Mouse (Mus musculus) MEL (cell line): Measurements from ENCODE around the gene Nmnat3. TPM values are rescaled to one million over a fixed set of nuclear protein-coding genes. Genes with fewer than 3 reads are reported as not detected.

Experiments
- DNase-seq: peaks from one replicate; pipeline ENCODE4 v3.0.0; 2011; ENCODE audit warnings: low read depth, low spot score
- H3K27ac ChIP-seq: 2 replicates; pipeline ENCODE4 v1.5.1; 2012; ENCODE audit warnings: low read depth, mild to moderate bottlenecking, control low read depth, low read length, moderate library complexity; ENCODE audit not compliant: control insufficient read depth
- H3K27me3 ChIP-seq, 2 experiments: fragments of 150-350 bp in 1 of 2; sonication (generic) in 1 of 2; 2 replicates each; pipeline ENCODE4 v1.6.1; 2012; ENCODE audit warnings: low read length in 2 of 2, mild to moderate bottlenecking in 2 of 2, improper control_type of control experiment in 1 of 2, moderate library complexity in 1 of 2; ENCODE audit not compliant: insufficient read depth in 2 of 2, control insufficient read depth in 1 of 2
- H3K36me3 ChIP-seq, 2 experiments: 2 replicates each; pipeline ENCODE4 v1.6.1; 2012 to 2014; ENCODE audit warnings: low read length in 2 of 2, improper control_type of control experiment in 1 of 2, inconsistent platforms in 1 of 2, mild to moderate bottlenecking in 1 of 2; ENCODE audit not compliant: insufficient read depth in 2 of 2, control insufficient read depth in 1 of 2
- H3K4me1 ChIP-seq, 2 experiments: fragments of 150-350 bp in 1 of 2; sonication (generic) in 1 of 2; 2 replicates each; pipeline ENCODE4 v1.6.1; 2012; ENCODE audit warnings: low read length in 2 of 2, improper control_type of control experiment in 1 of 2, mild to moderate bottlenecking in 1 of 2; ENCODE audit not compliant: insufficient read depth in 2 of 2, control insufficient read depth in 1 of 2
- H3K4me3 ChIP-seq, 2 experiments: fragments of 150-350 bp in 1 of 2; sonication (generic) in 1 of 2; 2 replicates each; pipeline ENCODE4 v1.5.1; 2012; ENCODE audit warnings: low read depth in 2 of 2, low read length in 2 of 2, mild to moderate bottlenecking in 2 of 2, moderate library complexity in 2 of 2, control low read depth in 1 of 2, improper control_type of control experiment in 1 of 2; ENCODE audit not compliant: control insufficient read depth in 1 of 2, insufficient read depth in 1 of 2
- H3K79me2 ChIP-seq: 2 replicates; pipeline ENCODE4 v1.6.1; 2012; ENCODE audit warnings: mild to moderate bottlenecking, low read length, moderate library complexity; ENCODE audit not compliant: control insufficient read depth, poor library complexity, insufficient read depth
- H3K9ac ChIP-seq: 2 replicates; pipeline ENCODE4 v1.6.1; 2012; ENCODE audit warnings: low read depth, mild to moderate bottlenecking, control low read depth, low read length, moderate library complexity; ENCODE audit not compliant: control insufficient read depth, poor library complexity, severe bottlenecking
- H3K9me3 ChIP-seq: fragments of 150-350 bp; sonication (generic); replicated peaks from 2 replicates; pipeline ENCODE4 v1.6.1; 2012; ENCODE audit warnings: mild to moderate bottlenecking, low read length, improper control_type of control experiment, moderate library complexity; ENCODE audit not compliant: insufficient read depth
- CTCF ChIP-seq, 3 experiments: IDR thresholded peaks in 2 of 3; conservative IDR thresholded peaks in 1 of 3; 2 replicates each; pipeline ENCODE4 v1.5.1; 2011 to 2012; ENCODE audit warnings: low read length in 3 of 3, low read depth in 2 of 3, mild to moderate bottlenecking in 2 of 3, improper control_type of control experiment in 1 of 3, inconsistent platforms in 1 of 3, mixed read lengths in 1 of 3, moderate library complexity in 1 of 3; ENCODE audit not compliant: control insufficient read depth in 1 of 3, insufficient read depth in 1 of 3, poor library complexity in 1 of 3, severe bottlenecking in 1 of 3
- ELF1 ChIP-seq: IDR thresholded peaks from 2 replicates; pipeline ENCODE4 v1.6.1; 2014; ENCODE audit warnings: low read depth, mild to moderate bottlenecking, inconsistent platforms, low read length, improper control_type of control experiment, moderate library complexity
- ETS1 ChIP-seq: IDR thresholded peaks from 2 replicates; pipeline ENCODE4 v1.6.1; 2012; ENCODE audit warnings: low read depth, mild to moderate bottlenecking, inconsistent platforms, low read length, improper control_type of control experiment, moderate library complexity
- HCFC1 ChIP-seq: IDR thresholded peaks from 2 replicates; pipeline ENCODE4 v1.6.1; 2012; ENCODE audit warnings: low read depth, mild to moderate bottlenecking, inconsistent platforms, low read length, improper control_type of control experiment, moderate library complexity
- MAX ChIP-seq: IDR thresholded peaks from 2 replicates; pipeline ENCODE4 v1.6.1; 2011; ENCODE audit warnings: low read length, improper control_type of control experiment
- MXI1 ChIP-seq: IDR thresholded peaks from 2 replicates; pipeline ENCODE4 v1.6.1; 2011; ENCODE audit warnings: mild to moderate bottlenecking, low read depth, low read length, improper control_type of control experiment
- NRF1 ChIP-seq: IDR thresholded peaks from 2 replicates; pipeline ENCODE4 v1.6.1; 2014; ENCODE audit warnings: low read depth, mild to moderate bottlenecking, inconsistent platforms, low read length, improper control_type of control experiment, moderate library complexity; ENCODE audit not compliant: poor library complexity, insufficient read depth, severe bottlenecking
- POLR2A ChIP-seq, 2 experiments: IDR thresholded peaks; 2 replicates each; pipeline ENCODE4 v1.6.1; 2011 to 2012; ENCODE audit warnings: low read length in 2 of 2, mild to moderate bottlenecking in 2 of 2, control low read depth in 1 of 2, improper control_type of control experiment in 1 of 2, low read depth in 1 of 2, moderate library complexity in 1 of 2; ENCODE audit not compliant: control insufficient read depth in 1 of 2, insufficient read depth in 1 of 2, poor library complexity in 1 of 2
- TCF12 ChIP-seq: IDR thresholded peaks from 2 replicates; pipeline ENCODE4 v1.6.1; 2014; ENCODE audit warnings: low read depth, mild to moderate bottlenecking, inconsistent platforms, low read length, improper control_type of control experiment, moderate library complexity
- ZNF384 ChIP-seq: IDR thresholded peaks from 2 replicates; pipeline ENCODE4 v1.6.1; 2012; ENCODE audit warnings: low read depth, mild to moderate bottlenecking, inconsistent platforms, low read length, improper control_type of control experiment
- polyA plus RNA-seq, 2 experiments: library from polyadenylated mRNA; stranded (reverse) in 1 of 2; unstranded in 1 of 2; fragments of >175 nt in 1 of 2; fragments of >200 nt in 1 of 2; gene quantifications; 2 replicates each; pipeline versions ENCODE4 v1.2.1 to v1.2.4; 2012; ENCODE audit warnings: low replicate concordance in 2 of 2, low read depth in 1 of 2; ENCODE audit not compliant: insufficient read length in 2 of 2, insufficient read depth in 1 of 2, missing spikeins in 1 of 2
- total RNA-seq: library from RNA; depleted of rRNA; stranded (reverse); fragments of 300-350 nt; gene quantifications from 2 replicates; pipeline ENCODE4 v1.2.3, GENCODE M21; 2012

Nmnat3 gene
- total and polyA plus RNA-seq, 3 experiments: 14.4 to 15.2 TPM; not detected in 1

DNA sequence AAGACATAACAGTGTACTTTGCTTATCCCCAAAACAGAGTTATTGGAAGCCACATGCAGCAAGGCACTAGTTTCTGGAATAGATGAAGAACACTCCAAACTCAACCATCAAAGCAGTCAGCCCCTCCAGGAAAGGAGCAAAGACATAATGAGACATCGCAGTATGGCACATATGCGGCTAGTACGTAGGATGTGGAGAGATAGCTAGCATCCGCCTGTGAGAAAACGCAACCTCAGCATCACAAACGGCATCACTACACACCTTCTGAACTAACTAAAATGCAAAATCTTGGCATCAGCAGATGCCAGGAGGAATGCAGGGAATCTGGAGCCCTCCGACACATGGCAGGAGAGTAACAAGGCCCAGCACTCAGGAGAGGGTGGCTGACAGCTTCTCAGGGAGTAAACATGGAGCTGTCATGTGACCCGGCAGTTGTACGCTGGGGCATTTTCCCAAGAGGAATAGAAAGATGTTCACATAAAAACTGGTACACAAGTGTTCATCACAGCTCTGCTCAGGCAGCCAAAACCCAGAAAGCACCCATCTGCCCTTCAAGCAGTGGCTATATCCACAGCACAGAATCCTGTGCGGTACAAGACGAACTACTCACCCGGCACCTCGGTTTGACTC lies 80.2 kb downstream of the Nmnat3 start:
- no peak for DNase-seq
- no peaks in the 10 kb centered on the region for H3K27me3 ChIP-seq
- no peaks in the 10 kb centered on the region for H3K4me1 ChIP-seq
- no peaks in the 10 kb centered on the region for H3K79me2 ChIP-seq
- H3K9me3 ChIP-seq: no peaks in the 10 kb centered on the region
- no peak for TF ChIP-seq MAX
- no peak for TF ChIP-seq ZNF384
- TF ChIP-seq POLR2A (IDR thresholded peaks at IDR 0.05; ENCODE audit: control insufficient read depth in 1 of 2, insufficient read depth in 1 of 2, low read depth in 1 of 2, low read length in 2 of 2, poor library complexity in 1 of 2): no peak
- TF ChIP-seq TCF12: no peak
- TF ChIP-seq ELF1: no peak
- H3K36me3 ChIP-seq: no peaks in the 10 kb centered on the region
- no peak overlapping the region for H3K27ac ChIP-seq
- no peak overlapping the region for H3K9ac ChIP-seq
- no peak overlapping the region for H3K4me3 ChIP-seq

GRCm38 (mm10) chr9:98369707-98370106 lies 82.5 kb downstream of the Nmnat3 start:
- no peaks in the 10 kb centered on the region for H3K9me3 ChIP-seq
- no peaks in the 10 kb centered on the region for H3K79me2 ChIP-seq
- H3K4me3 ChIP-seq: no peak overlapping the region
- DNase-seq: no peak
- no peaks in the 10 kb centered on the region for H3K36me3 ChIP-seq
- H3K27me3 ChIP-seq: no peaks in the 10 kb centered on the region
- H3K9ac ChIP-seq: no peak overlapping the region
- TF ChIP-seq MXI1 (no peak), NRF1 (no peak), ETS1 (no peak)
- H3K4me1 ChIP-seq: no peaks in the 10 kb centered on the region
- H3K27ac ChIP-seq: no peak overlapping the region

DNA sequence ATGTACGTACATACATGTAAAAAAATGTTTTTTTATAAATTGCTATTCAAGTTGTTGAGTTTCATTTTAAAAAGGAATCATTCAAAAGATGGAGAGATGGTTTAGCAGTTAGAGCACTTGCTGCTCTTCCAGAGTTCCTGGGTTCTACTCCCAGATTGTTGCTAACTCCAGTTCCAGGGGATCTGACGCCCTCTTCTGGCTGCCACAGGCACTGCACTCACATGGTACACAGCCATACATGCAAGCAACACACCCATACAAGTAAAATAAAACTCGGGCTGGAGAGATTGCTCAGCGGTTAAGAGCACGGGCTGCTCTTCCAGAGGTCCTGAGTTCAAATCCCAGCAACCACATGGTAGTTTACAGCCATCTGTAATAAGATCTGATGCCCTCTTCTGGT lies 86.1 kb downstream of the Nmnat3 start:
- no peaks in the 10 kb centered on the region for H3K4me1 ChIP-seq
- no peak overlapping the region for H3K9ac ChIP-seq
- no peaks in the 10 kb centered on the region for H3K36me3 ChIP-seq
- H3K27ac ChIP-seq: no peak overlapping the region
- TF ChIP-seq CTCF (IDR thresholded peaks at IDR 0.05 in 2 of 3, conservative IDR thresholded peaks at IDR 0.05 in 1 of 3; ENCODE audit: control insufficient read depth in 1 of 3, insufficient read depth in 1 of 3, low read depth in 2 of 3, low read length in 3 of 3, poor library complexity in 1 of 3, severe bottlenecking in 1 of 3) (peak; percentile 27 to 54 (median 41)), HCFC1 (no peak)
- H3K9me3 ChIP-seq: no peaks in the 10 kb centered on the region
- H3K27me3 ChIP-seq: no peaks in the 10 kb centered on the region
- H3K79me2 ChIP-seq: no peaks in the 10 kb centered on the region
- DNase-seq: no peak
- H3K4me3 ChIP-seq: no peak overlapping the region
